Mouse (Mus musculus): ENCODE measurements around the gene Itga2. TPM values are rescaled to one million over a fixed set of nuclear protein-coding genes. Genes with fewer than 3 reads are reported as not detected.
A peak's percentile ranks its signal among the peaks of the same experiment; 100 is the strongest.

Gene Itga2
- polyA plus RNA-seq, 1 experiment from 2014 or later: 1.7 TPM

DNA sequence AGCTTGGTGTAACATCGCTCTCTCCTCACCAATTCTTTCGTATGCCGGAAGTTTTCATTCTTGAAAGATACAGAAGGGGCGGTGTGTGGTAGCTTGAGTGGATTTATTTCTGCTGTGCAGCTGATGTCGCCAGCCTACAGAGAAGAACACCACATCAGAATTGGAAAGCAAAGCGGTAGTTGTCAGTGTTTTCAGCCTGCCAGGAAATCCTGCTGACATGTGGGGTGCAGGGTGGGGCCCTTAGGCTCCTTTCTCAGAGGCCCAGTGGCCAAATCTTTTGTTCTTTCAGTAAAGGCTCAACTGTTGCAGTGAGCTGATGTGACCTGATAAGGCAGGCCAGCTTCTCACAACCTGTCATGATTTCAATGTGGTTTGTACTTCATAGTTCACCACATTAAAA, 86.1 kb downstream of the Itga2 start:
- no peaks in the 10 kb centered on the region for H3K9me3 ChIP-seq (replicated peaks)
- H3K27ac ChIP-seq: no peak overlapping the region
- H3K4me2 ChIP-seq: no peak overlapping the region
- no peak overlapping the region for H3K9ac ChIP-seq
- no peak; the same call in 1 of the 2 replicates for ATAC-seq (replicated peaks; ENCODE audit: insufficient number of reproducible peaks, insufficient read depth, low FRiP score, low read depth)
- H3K36me3 ChIP-seq: no peaks in the 10 kb centered on the region
- no peak overlapping the region for H3K4me3 ChIP-seq
- WGBS: 68% methylated on average over 6 of the region's 6 CpGs
- H3K27me3 ChIP-seq: no peaks in the 10 kb centered on the region
- no peaks in the 10 kb centered on the region for H3K4me1 ChIP-seq (replicated peaks)

GRCm38 (mm10) chr13:114843318-114843717, 88.6 kb downstream of the Itga2 start:
- Histone ChIP-seq H3K4me1 (replicated peaks) (peaks cover 9% of the 10 kb centered on the region), H3K27me3 (no peaks in the 10 kb centered on the region)
- 6% methylated on average over 1 of the region's 1 CpGs for WGBS

GRCm38 (mm10) chr13:114840545-114840944, 91.4 kb downstream of the Itga2 start:
- Histone ChIP-seq H3K36me3 (no peaks in the 10 kb centered on the region), H3K27me3 (no peaks in the 10 kb centered on the region), H3K4me1 (replicated peaks) (peaks cover 10% of the 10 kb centered on the region), H3K27ac (no peak overlapping the region), H3K9me3 (replicated peaks) (no peaks in the 10 kb centered on the region), H3K4me2 (no peak overlapping the region), H3K9ac (no peak overlapping the region), H3K4me3 (no peak overlapping the region)
- ATAC-seq (replicated peaks; ENCODE audit: insufficient number of reproducible peaks, insufficient read depth, low FRiP score, low read depth): no peak
- 83% methylated on average over 4 of the region's 4 CpGs for WGBS

More at GRCm38 (mm10) chr13:114843318-114843717, 88.6 kb downstream of the Itga2 start:
- Histone ChIP-seq H3K9ac (no peak overlapping the region), H3K4me2 (no peak overlapping the region), H3K27ac (no peak overlapping the region), H3K4me3 (no peak overlapping the region), H3K9me3 (replicated peaks) (no peaks in the 10 kb centered on the region), H3K36me3 (no peaks in the 10 kb centered on the region)
- ATAC-seq (replicated peaks; ENCODE audit: insufficient number of reproducible peaks, insufficient read depth, low FRiP score, low read depth): no peak

GRCm38 (mm10) chr13:114839098-114839497, 92.8 kb downstream of the Itga2 start:
- Histone ChIP-seq H3K27me3 (no peaks in the 10 kb centered on the region), H3K4me1 (replicated peaks) (peaks cover 10% of the 10 kb centered on the region), H3K9me3 (replicated peaks) (no peaks in the 10 kb centered on the region), H3K9ac (no peak overlapping the region), H3K4me2 (no peak overlapping the region), H3K36me3 (no peaks in the 10 kb centered on the region), H3K27ac (peak overlapping the region; percentile 62), H3K4me3 (no peak overlapping the region)
- no peak; the same call in 1 of the 2 replicates for ATAC-seq (replicated peaks; ENCODE audit: insufficient number of reproducible peaks, insufficient read depth, low FRiP score, low read depth)
- 69% methylated on average over 9 of the region's 9 CpGs for WGBS

DNA sequence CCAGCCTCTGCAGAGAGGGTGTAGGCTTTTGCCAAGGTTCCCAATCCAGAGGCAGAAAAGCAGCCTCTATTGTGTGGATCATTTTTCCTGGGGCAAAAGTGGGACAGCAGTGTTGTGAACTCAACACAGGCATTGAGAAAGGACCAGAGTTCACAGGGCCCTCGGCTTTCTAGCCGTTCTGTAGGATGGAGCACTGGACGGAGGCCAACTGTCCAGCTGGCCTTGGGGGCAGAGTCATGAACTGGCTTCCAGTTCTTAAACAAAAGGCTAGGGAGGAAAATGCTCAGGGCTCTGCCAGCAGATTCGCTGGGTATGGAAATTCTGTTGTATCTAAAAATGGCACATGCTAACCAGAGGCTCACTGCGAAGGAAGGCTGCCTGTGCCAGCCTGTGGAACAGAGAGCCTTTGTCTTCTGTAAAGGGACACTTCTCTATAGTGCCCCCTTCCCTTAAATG, 93.3 kb downstream of the Itga2 start:
- Histone ChIP-seq H3K4me1 (replicated peaks) (peaks cover 10% of the 10 kb centered on the region), H3K9me3 (replicated peaks) (no peaks in the 10 kb centered on the region), H3K27ac (peak overlapping the region; percentile 62), H3K9ac (no peak overlapping the region), H3K36me3 (no peaks in the 10 kb centered on the region), H3K4me3 (no peak overlapping the region), H3K27me3 (no peaks in the 10 kb centered on the region), H3K4me2 (no peak overlapping the region)
- peak; percentile 79 for ATAC-seq (replicated peaks; ENCODE audit: insufficient number of reproducible peaks, insufficient read depth, low FRiP score, low read depth)
- 18% methylated on average over 5 of the region's 5 CpGs for WGBS

DNA sequence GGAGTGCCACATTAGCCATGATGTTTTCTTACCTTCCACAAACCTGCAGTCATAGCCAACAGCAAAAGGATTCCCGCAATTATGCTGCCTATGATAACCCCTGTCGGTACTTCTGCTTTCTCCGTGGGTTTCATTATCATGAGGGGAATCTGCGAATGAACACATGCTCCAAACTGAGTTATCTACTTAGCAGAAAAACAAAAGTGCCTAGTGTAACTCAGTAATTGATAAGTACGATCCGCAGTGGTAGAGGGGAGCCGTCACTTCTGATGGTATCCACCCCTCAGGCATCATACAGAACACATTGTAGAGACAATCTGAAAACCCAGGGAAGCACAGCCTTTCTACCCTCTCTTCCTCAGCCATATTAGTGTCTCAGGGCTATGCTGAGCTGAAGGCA, 94.8 kb downstream of the Itga2 start:
- Histone ChIP-seq H3K9me3 (replicated peaks) (no peaks in the 10 kb centered on the region), H3K36me3 (no peaks in the 10 kb centered on the region), H3K4me2 (no peak overlapping the region), H3K27me3 (no peaks in the 10 kb centered on the region), H3K9ac (no peak overlapping the region), H3K4me3 (no peak overlapping the region), H3K27ac (no peak overlapping the region), H3K4me1 (replicated peaks) (peaks cover 10% of the 10 kb centered on the region)
- no peak for ATAC-seq (replicated peaks; ENCODE audit: insufficient number of reproducible peaks, insufficient read depth, low FRiP score, low read depth)
- WGBS: 72% methylated on average over 7 of the region's 7 CpGs

DNA sequence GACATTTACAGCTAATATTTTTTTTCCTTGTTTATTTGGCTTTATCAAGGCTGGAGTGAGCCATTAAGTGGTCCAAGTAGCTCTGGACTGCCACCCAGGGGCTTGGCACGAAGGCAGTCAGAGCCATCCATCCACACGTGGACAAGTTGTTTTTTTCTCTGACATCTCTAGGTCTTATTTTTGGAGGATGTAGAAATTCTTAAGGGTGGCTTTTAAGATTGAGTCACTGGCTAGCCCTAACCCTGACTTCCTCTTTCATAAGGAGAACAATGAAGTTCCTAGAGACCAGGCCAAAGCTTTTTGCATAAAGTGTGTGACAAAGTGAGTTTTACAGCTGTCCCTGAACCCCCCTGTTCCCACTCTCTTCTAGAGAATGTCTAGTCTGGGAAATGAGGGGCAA, 97.3 kb downstream of the Itga2 start:
- no peak overlapping the region for H3K4me3 ChIP-seq
- 33% methylated on average over 2 of the region's 2 CpGs for WGBS
- H3K9ac ChIP-seq: no peak overlapping the region
- no peaks in the 10 kb centered on the region for H3K27me3 ChIP-seq
- H3K9me3 ChIP-seq (replicated peaks): no peaks in the 10 kb centered on the region
- no peak overlapping the region for H3K4me2 ChIP-seq
- H3K36me3 ChIP-seq: peaks cover 8% of the 10 kb centered on the region
- H3K4me1 ChIP-seq (replicated peaks): peaks cover 10% of the 10 kb centered on the region
- H3K27ac ChIP-seq: no peak overlapping the region
- no peak for ATAC-seq (replicated peaks; ENCODE audit: insufficient number of reproducible peaks, insufficient read depth, low FRiP score, low read depth)

DNA sequence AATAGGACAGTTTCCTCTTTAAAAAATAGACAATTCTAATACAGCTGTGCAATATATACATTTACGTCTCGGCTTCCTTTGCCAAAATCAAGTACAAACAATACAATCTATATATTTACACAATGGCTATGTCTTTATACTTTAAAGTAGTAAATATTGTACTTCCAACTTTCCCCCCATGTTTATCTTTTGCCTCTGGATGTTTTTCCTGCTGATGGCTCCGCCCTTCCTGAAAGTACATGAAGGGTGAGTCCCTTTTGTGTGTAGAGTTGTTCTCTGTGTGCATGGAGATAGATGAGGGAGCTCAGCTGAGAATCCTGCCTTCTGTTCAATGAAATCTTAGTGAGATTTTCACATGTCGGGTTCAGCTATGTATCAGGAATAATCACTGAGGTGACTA, 98.5 kb downstream of the Itga2 start:
- Histone ChIP-seq H3K9ac (no peak overlapping the region), H3K27me3 (no peaks in the 10 kb centered on the region), H3K4me2 (no peak overlapping the region), H3K9me3 (replicated peaks) (no peaks in the 10 kb centered on the region), H3K36me3 (peaks cover 10% of the 10 kb centered on the region), H3K4me1 (replicated peaks) (peaks cover 2% of the 10 kb centered on the region), H3K27ac (no peak overlapping the region), H3K4me3 (no peak overlapping the region)
- ATAC-seq (replicated peaks; ENCODE audit: insufficient number of reproducible peaks, insufficient read depth, low FRiP score, low read depth): no peak
- 80% methylated on average over 4 of the region's 4 CpGs for WGBS

DNA sequence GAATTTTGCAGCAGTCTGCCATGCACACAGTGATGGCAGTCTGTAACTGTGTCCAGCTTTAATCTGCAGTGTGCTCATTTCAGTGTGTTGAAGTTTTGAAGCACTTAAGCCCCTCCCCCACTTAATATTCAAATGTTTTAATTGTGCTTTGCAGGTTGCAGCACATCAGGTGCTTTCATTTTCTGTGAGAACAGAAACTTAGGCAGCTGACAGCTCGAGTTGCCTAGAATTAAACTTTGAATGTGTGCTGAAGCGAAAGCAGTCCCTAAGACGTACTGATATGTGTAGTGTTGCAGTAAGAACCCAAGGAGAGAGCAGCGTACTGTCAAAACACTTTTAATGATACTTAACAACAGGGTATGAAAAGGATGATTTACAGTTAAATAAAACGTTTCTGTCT, 99.1 kb downstream of the Itga2 start:
- Histone ChIP-seq H3K4me1 (replicated peaks) (no peaks in the 10 kb centered on the region), H3K27ac (no peak overlapping the region), H3K27me3 (no peaks in the 10 kb centered on the region), H3K9me3 (replicated peaks) (no peaks in the 10 kb centered on the region), H3K36me3 (peaks cover 14% of the 10 kb centered on the region), H3K4me2 (no peak overlapping the region), H3K4me3 (no peak overlapping the region), H3K9ac (no peak overlapping the region)
- 70% methylated on average over 5 of the region's 5 CpGs for whole genome bisulfite sequencing
- no peak for ATAC-seq (replicated peaks; ENCODE audit: insufficient number of reproducible peaks, insufficient read depth, low FRiP score, low read depth)

DNA sequence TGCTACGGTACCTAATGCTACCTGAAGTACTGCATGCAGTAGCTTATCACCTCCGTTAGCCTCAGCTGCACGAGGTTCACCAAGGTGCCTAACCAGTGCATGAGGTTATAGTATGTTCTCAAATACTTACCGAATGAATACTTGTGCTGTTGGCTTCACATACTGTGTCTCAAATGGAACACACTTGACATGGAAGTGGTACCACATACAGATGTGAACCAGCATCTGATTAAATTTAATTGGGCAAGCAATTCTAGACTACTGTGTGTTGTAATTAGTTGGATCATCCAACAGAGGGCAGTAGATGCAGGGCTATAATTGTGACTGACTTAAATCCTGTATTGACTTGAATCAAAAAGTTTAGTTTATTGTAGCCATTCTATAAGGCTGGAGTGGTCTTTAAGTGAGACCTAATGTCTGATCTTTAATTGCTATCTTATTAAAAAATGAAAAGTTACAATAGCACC, 100.5 kb downstream of the Itga2 start:
- WGBS: 75% methylated on average over 4 of the region's 4 CpGs
- H3K9ac ChIP-seq: no peak overlapping the region
- H3K4me2 ChIP-seq: no peak overlapping the region
- no peaks in the 10 kb centered on the region for H3K9me3 ChIP-seq (replicated peaks)
- H3K4me1 ChIP-seq (replicated peaks): no peaks in the 10 kb centered on the region
- ATAC-seq (replicated peaks; ENCODE audit: insufficient number of reproducible peaks, insufficient read depth, low FRiP score, low read depth): no peak
- no peaks in the 10 kb centered on the region for H3K27me3 ChIP-seq
- peaks cover 27% of the 10 kb centered on the region for H3K36me3 ChIP-seq
- H3K4me3 ChIP-seq: no peak overlapping the region
- H3K27ac ChIP-seq: no peak overlapping the region

GRCm38 (mm10) chr13:114825377-114825855, 106.5 kb downstream of the Itga2 start:
- no peaks in the 10 kb centered on the region for H3K9me3 ChIP-seq (replicated peaks)
- ATAC-seq (replicated peaks; ENCODE audit: insufficient number of reproducible peaks, insufficient read depth, low FRiP score, low read depth): no peak
- WGBS: 92% methylated on average over 6 of the region's 6 CpGs
- H3K4me2 ChIP-seq: no peak overlapping the region
- H3K9ac ChIP-seq: no peak overlapping the region
- no peak overlapping the region for H3K4me3 ChIP-seq
- H3K36me3 ChIP-seq: peaks cover 30% of the 10 kb centered on the region
- no peaks in the 10 kb centered on the region for H3K27me3 ChIP-seq
- no peaks in the 10 kb centered on the region for H3K4me1 ChIP-seq (replicated peaks)
- no peak overlapping the region for H3K27ac ChIP-seq

DNA sequence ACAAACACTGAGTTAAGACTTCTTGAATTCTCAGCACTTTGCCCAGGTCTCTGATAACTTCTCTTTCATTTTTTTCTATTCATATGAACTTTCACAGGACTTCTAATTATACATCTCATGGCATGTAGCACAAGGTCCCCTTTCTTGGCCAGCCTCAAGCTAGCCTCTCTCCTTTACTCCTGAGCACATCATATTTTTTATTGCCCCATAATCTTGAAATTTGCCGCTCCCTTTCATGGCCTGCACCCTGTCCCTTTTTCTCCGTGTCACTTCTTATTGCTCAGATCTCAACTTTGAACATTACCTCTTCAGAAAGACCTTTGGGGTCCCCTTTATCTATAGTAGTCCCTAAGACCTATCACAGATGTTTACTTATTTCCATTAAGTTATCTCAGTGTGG, 109.0 kb downstream of the Itga2 start:
- peaks cover 24% of the 10 kb centered on the region for H3K36me3 ChIP-seq
- H3K27ac ChIP-seq: no peak overlapping the region
- no peak overlapping the region for H3K9ac ChIP-seq
- no peak overlapping the region for H3K4me3 ChIP-seq
- no peak overlapping the region for H3K4me2 ChIP-seq
- H3K27me3 ChIP-seq: no peaks in the 10 kb centered on the region
- ATAC-seq (replicated peaks; ENCODE audit: insufficient number of reproducible peaks, insufficient read depth, low FRiP score, low read depth): no peak
- H3K4me1 ChIP-seq (replicated peaks): peaks cover 8% of the 10 kb centered on the region
- 91% methylated on average over 2 of the region's 2 CpGs for WGBS
- H3K9me3 ChIP-seq (replicated peaks): no peaks in the 10 kb centered on the region
